Mouse (Mus musculus) kidney, postnatal 25 days (tissue): ENCODE measurements at regions not wholly inside any gene's neighbourhood (a gene's known extent, or its start where the extent isn't known, plus 50 kb on each side); places are given as distances from the start of the nearest gene placed in this dataset.
"Not testable (repeated sequence)": the region's sequence is repeated elsewhere in the genome, so short reads cannot be mapped to it uniquely, and the experiment has no call there.

ENCODE experiments used
- DNase-seq, 2 experiments: peaks; one replicate each; pipeline ENCODE4 v3.0.0; 2021; ENCODE audit warnings: mixed read lengths in 2 of 2

GRCm38 (mm10) chr9:12784241-12785010 is 461.2 kb downstream of the Jrkl start:
- DNase-seq: peak in 1 of 2 experiments; percentile 17

GRCm38 (mm10) chr9:12753780-12754179 is 491.8 kb downstream of the Jrkl start:
- DNase-seq: not testable (repeated sequence)
